Mouse (Mus musculus): ENCODE data around the gene Creb3l1.

Creb3l1 gene

GRCm38 (mm10) chr2:91948792-91949241 lies 75.5 kb downstream of the Creb3l1 start:
- in situ Hi-C loops (cut with MboI; ENCODE audit: low sequenced_read_pairs): no loop called here

- in situ Hi-C loops (cut with MboI; ENCODE audit: low sequenced_read_pairs): no loop called here
These were observed 76.2 kb downstream of the Creb3l1 start for GRCm38 (mm10) chr2:91948151-91948509.

- in situ Hi-C loops (cut with MboI; ENCODE audit: low sequenced_read_pairs): no loop called here
These were observed 76.7 kb downstream of the Creb3l1 start for GRCm38 (mm10) chr2:91947397-91948150.

- in situ Hi-C loops (cut with MboI; ENCODE audit: low sequenced_read_pairs): no loop called here
These were observed 77.5 kb downstream of the Creb3l1 start for GRCm38 (mm10) chr2:91946836-91947235.

- in situ Hi-C loops (cut with MboI; ENCODE audit: low sequenced_read_pairs): no loop called here
These were observed 78.8 kb downstream of the Creb3l1 start, which contains the start of gene Gm9821 for GRCm38 (mm10) chr2:91945483-91945882. TSS of gene Gm9821 (plus strand) at chr2:91945703.

GRCm38 (mm10) chr2:91944170-91944950 lies 79.9 kb downstream of the Creb3l1 start:
- in situ Hi-C loops (cut with MboI; ENCODE audit: low sequenced_read_pairs): no loop called here

GRCm38 (mm10) chr2:91942356-91942755 lies 81.9 kb downstream of the Creb3l1 start:
- in situ Hi-C loops (cut with MboI; ENCODE audit: low sequenced_read_pairs): no loop called here

- in situ Hi-C loops (cut with MboI; ENCODE audit: low sequenced_read_pairs): no loop called here
These were observed 84.9 kb downstream of the Creb3l1 start for GRCm38 (mm10) chr2:91939303-91939935.

- in situ Hi-C loops (cut with MboI; ENCODE audit: low sequenced_read_pairs): no loop called here
These were observed 88.1 kb downstream of the Creb3l1 start for GRCm38 (mm10) chr2:91936154-91936553.

- in situ Hi-C loops (cut with MboI; ENCODE audit: low sequenced_read_pairs): no loop called here
These were observed 89.3 kb downstream of the Creb3l1 start for GRCm38 (mm10) chr2:91934826-91935525.

- in situ Hi-C loops (cut with MboI; ENCODE audit: low sequenced_read_pairs): no loop called here
These were observed 90.3 kb downstream of the Creb3l1 start for GRCm38 (mm10) chr2:91934016-91934415.

- in situ Hi-C loops (cut with MboI; ENCODE audit: low sequenced_read_pairs): no loop called here
These were observed 90.8 kb downstream of the Creb3l1 start for GRCm38 (mm10) chr2:91933471-91933870.

GRCm38 (mm10) chr2:91932737-91933350 lies 91.5 kb downstream of the Creb3l1 start:
- in situ Hi-C loops (cut with MboI; ENCODE audit: low sequenced_read_pairs): no loop called here

All from CH12F3 (cell line).